Comparison of ENCODE assay signal across 8 mouse cellular contexts in the genomic region with DNA sequence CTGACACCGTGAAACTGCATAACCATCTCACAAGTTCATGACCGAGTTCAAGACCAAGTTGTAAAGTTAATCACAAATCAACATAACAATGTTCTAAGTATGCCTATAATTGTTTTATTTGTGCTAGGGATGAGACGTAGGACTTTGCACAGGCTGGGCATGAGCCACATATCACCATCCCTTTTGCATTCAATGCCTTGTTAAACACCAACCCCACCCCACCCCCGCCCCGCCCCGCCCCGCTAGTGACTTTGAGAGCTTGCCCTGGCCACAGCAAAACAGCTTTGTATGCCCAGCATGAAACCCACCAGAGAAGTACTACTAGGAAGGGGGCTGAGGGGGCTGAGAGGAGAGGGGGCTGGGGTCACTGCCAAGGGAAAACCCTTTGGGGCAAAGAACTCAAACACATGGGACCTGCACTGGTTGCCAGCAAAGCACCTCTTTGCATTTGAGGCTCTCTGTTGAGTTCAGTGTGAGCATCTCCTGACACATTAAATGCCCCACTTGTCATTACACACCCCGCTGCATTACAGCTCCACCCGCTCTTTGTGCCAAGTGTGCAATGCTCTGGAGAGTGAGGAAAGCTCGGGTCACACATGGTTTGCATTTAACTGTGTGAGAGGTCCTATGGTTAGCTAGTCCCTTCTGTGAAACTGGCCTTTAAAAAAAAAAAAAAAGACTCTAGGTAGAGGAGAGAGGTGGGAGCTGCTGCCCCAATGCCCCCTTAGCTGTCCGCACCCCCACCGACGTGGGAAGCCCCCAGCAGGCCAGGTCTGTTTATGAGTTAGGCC.
DNase-seq lines count a peak whose midpoint lies in the region; ATAC-seq and TF ChIP-seq lines count a peak whose summit lies in the region.

No protein-coding gene starts in this region.

- peak; percentile 44 to 50 for DNase-seq in cerebellum, postnatal 10 days
- no peak for DNase-seq in cerebellum, adult 9-11 months
- peak; percentile 37 for DNase-seq in lung, postnatal 0 days (ENCODE audit: low spot score)
- DNase-seq in lung, adult 18-20 months = no peak
- DNase-seq in liver, embryonic 13.5 days = no peak
- peak; percentile 51 for DNase-seq in stomach, postnatal 0 days (ENCODE audit: low spot score)
- no peak for DNase-seq in layer of hippocampus, adult 9-10 months (ENCODE audit: low spot score)

- H3K9me3 ChIP-seq in lung, postnatal 0 days (ENCODE audit: low read length) = no peaks in the 10 kb centered on the region
- H3K9me3 ChIP-seq in liver, embryonic 13.5 days (replicated peaks) = no peaks in the 10 kb centered on the region
- H3K9me3 ChIP-seq in stomach, postnatal 0 days (ENCODE audit: control insufficient read depth, low read length) = no peaks in the 10 kb centered on the region

- H3K4me2 ChIP-seq in lung, postnatal 0 days (replicated peaks; ENCODE audit: low read depth, low read length) = no peak overlapping the region
- H3K4me2 ChIP-seq in liver, embryonic 13.5 days = no peak overlapping the region
- H3K4me2 ChIP-seq in stomach, postnatal 0 days (replicated peaks; ENCODE audit: low read depth) = no peak overlapping the region

- peak overlapping the region; percentile 54 for H3K27ac ChIP-seq in lung, postnatal 0 days (ENCODE audit: low read length)
- peak overlapping the region; percentile 47 for H3K27ac ChIP-seq in liver, embryonic 13.5 days
- H3K27ac ChIP-seq in stomach, postnatal 0 days (replicated peaks) = peak overlapping the region; percentile 74; the same call in 1 of the 2 replicates

- H3K27me3 ChIP-seq in lung, postnatal 0 days (replicated peaks; ENCODE audit: insufficient read depth, low read length) = no peaks in the 10 kb centered on the region
- no peaks in the 10 kb centered on the region for H3K27me3 ChIP-seq in liver, embryonic 13.5 days
- H3K27me3 ChIP-seq in stomach, postnatal 0 days (ENCODE audit: control insufficient read depth, insufficient read depth, low read length) = no peaks in the 10 kb centered on the region

- ATAC-seq in lung, postnatal 0 days = peak; percentile 16; the same call in 1 of the 2 replicates
- ATAC-seq in liver, embryonic 13.5 days (ENCODE audit: low read depth) = no peak
- ATAC-seq in stomach, postnatal 0 days (ENCODE audit: low FRiP score, low TSS enrichment) = peak; percentile 46; the same call in 1 of the 2 replicates
- no peak for ATAC-seq in granulocyte monocyte progenitor cell, adult 5-6 weeks (replicated peaks; ENCODE audit: poor library complexity, severe bottlenecking)

- TF ChIP-seq CTCF in lung, postnatal 0 days (IDR thresholded peaks at IDR 0.05) = no peak
- no peak for TF ChIP-seq CTCF in stomach, postnatal 0 days (IDR thresholded peaks at IDR 0.05; ENCODE audit: low read depth)

- peaks cover 11% of the 10 kb centered on the region; the same call in 1 of the 2 replicates for H3K36me3 ChIP-seq in lung, postnatal 0 days (ENCODE audit: insufficient read depth, low read length)
- peaks cover 10% of the 10 kb centered on the region for H3K36me3 ChIP-seq in liver, embryonic 13.5 days
- H3K36me3 ChIP-seq in stomach, postnatal 0 days (ENCODE audit: control insufficient read depth, insufficient read depth, low read length) = peaks cover 15% of the 10 kb centered on the region; the same call in 1 of the 2 replicates

- no peak for TF ChIP-seq EP300 in lung, postnatal 0 days (IDR thresholded peaks at IDR 0.05)
- TF ChIP-seq EP300 in stomach, postnatal 0 days (optimal IDR thresholded peaks at IDR 0.05) = no peak

- H3K4me1 ChIP-seq in lung, postnatal 0 days (ENCODE audit: insufficient read depth, low read depth, low read length) = no peaks in the 10 kb centered on the region; the same call in 1 of the 2 replicates
- H3K4me1 ChIP-seq in liver, embryonic 13.5 days (replicated peaks) = peaks cover 39% of the 10 kb centered on the region
- H3K4me1 ChIP-seq in stomach, postnatal 0 days (replicated peaks; ENCODE audit: control insufficient read depth, insufficient read depth) = peaks cover 6% of the 10 kb centered on the region

- H3K9ac ChIP-seq in lung, postnatal 0 days (replicated peaks; ENCODE audit: low read depth) = no peak overlapping the region
- no peak overlapping the region for H3K9ac ChIP-seq in liver, embryonic 13.5 days
- no peak overlapping the region for H3K9ac ChIP-seq in stomach, postnatal 0 days (ENCODE audit: low read length)

- H3K4me3 ChIP-seq in lung, postnatal 0 days (ENCODE audit: low read depth, low read length) = no peak overlapping the region
- no peak overlapping the region for H3K4me3 ChIP-seq in liver, embryonic 13.5 days (replicated peaks)
- H3K4me3 ChIP-seq in stomach, postnatal 0 days (ENCODE audit: low read depth, low read length) = no peak overlapping the region

- 58% methylated on average over 13 of the region's 13 CpGs for WGBS in lung, postnatal 0 days
- WGBS in liver, embryonic 13.5 days (ENCODE audit: insufficient replicate concordance) = 58% methylated on average over 13 of the region's 13 CpGs
- 41% methylated on average over 13 of the region's 13 CpGs for WGBS in stomach, postnatal 0 days

Comparison
In these comparisons a context has a peak if more than half of its experiments do, and no peak if none do; other contexts are left out.
1. DNase-seq: peak in cerebellum, postnatal 10 days (2 of 2), lung, postnatal 0 days (single experiment) and stomach, postnatal 0 days (single experiment); none in cerebellum, adult 9-11 months (single experiment), lung, adult 18-20 months (0 of 2), liver, embryonic 13.5 days (single experiment) and layer of hippocampus, adult 9-10 months (single experiment).
2. ATAC-seq: peak in lung, postnatal 0 days (single experiment) and stomach, postnatal 0 days (single experiment); none in liver, embryonic 13.5 days (single experiment) and granulocyte monocyte progenitor cell, adult 5-6 weeks (single experiment).
3. Peak in every context shown above with its lines, with median percentiles within 50 percentile points of each other: H3K27ac ChIP-seq.